Mouse (Mus musculus): ENCODE data around the gene Dennd4a. TPM values are rescaled to one million over a fixed set of nuclear protein-coding genes. Genes with fewer than 3 reads are reported as not detected.
A peak's percentile ranks its signal among the peaks of the same experiment; 100 is the strongest.

Dennd4a gene
- polyA plus RNA-seq, 1 experiment from 2014 or later: 7.6 TPM

DNA sequence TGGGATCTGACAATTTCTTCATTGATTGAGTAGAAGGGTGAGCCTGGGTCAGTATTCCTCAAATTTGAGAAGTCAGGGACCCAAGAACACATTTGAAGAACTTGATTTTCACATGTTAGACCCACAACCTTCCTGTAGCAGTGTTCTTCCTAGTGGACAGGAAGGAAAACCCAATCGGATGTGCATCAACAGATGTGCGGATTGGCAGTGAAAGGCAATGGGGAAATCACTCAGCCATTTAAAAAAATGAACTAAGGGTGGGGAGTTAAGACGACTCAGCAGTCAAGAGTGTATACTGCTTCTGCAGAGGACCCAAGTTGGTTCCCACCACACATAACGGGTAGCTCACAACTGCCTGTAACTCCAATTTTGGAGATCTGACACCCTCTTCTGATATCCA, 35.6 kb upstream of the Dennd4a start:
- Histone ChIP-seq H3K27me3 (no peaks in the 10 kb centered on the region), H3K9ac (no peak overlapping the region), H3K36me3 (no peaks in the 10 kb centered on the region), H3K9me3 (no peaks in the 10 kb centered on the region), H3K27ac (no peak overlapping the region), H3K4me1 (no peaks in the 10 kb centered on the region), H3K4me2 (no peak overlapping the region), H3K4me3 (no peak overlapping the region)
- ATAC-seq (ENCODE audit: insufficient number of reproducible peaks, low FRiP score, low TSS enrichment, low read depth): no peak
- 76% methylated on average over 4 of the region's 4 CpGs for WGBS

GRCm38 (mm10) chr9:64777441-64777987, 33.6 kb upstream of the Dennd4a start:
- Histone ChIP-seq H3K27me3 (no peaks in the 10 kb centered on the region), H3K27ac (no peak overlapping the region), H3K9ac (no peak overlapping the region), H3K4me1 (no peaks in the 10 kb centered on the region), H3K4me2 (no peak overlapping the region), H3K9me3 (no peaks in the 10 kb centered on the region), H3K4me3 (no peak overlapping the region), H3K36me3 (no peaks in the 10 kb centered on the region)
- 83% methylated on average over 4 of the region's 4 CpGs for WGBS
- ATAC-seq (ENCODE audit: insufficient number of reproducible peaks, low FRiP score, low TSS enrichment, low read depth): no peak

- H3K9ac ChIP-seq: no peak overlapping the region
- no peak overlapping the region for H3K27ac ChIP-seq
- no peaks in the 10 kb centered on the region for H3K9me3 ChIP-seq
- H3K27me3 ChIP-seq: no peaks in the 10 kb centered on the region
- no peak overlapping the region for H3K4me3 ChIP-seq
- ATAC-seq (ENCODE audit: insufficient number of reproducible peaks, low FRiP score, low TSS enrichment, low read depth): no peak
- WGBS: 88% methylated on average over 1 of the region's 1 CpGs
- no peaks in the 10 kb centered on the region for H3K36me3 ChIP-seq
- H3K4me1 ChIP-seq: no peaks in the 10 kb centered on the region
- H3K4me2 ChIP-seq: no peak overlapping the region
These were observed 33.0 kb upstream of the Dennd4a start for GRCm38 (mm10) chr9:64778151-64778550.

- no peaks in the 10 kb centered on the region for H3K4me1 ChIP-seq
- no peaks in the 10 kb centered on the region for H3K27me3 ChIP-seq
- H3K27ac ChIP-seq: no peak overlapping the region
- ATAC-seq (ENCODE audit: insufficient number of reproducible peaks, low FRiP score, low TSS enrichment, low read depth): no peak
- H3K36me3 ChIP-seq: no peaks in the 10 kb centered on the region
- H3K9ac ChIP-seq: no peak overlapping the region
- H3K9me3 ChIP-seq: no peaks in the 10 kb centered on the region
- H3K4me3 ChIP-seq: no peak overlapping the region
- H3K4me2 ChIP-seq: no peak overlapping the region
- WGBS: 40% methylated on average over 7 of the region's 7 CpGs
These were observed 31.5 kb upstream of the Dennd4a start for GRCm38 (mm10) chr9:64779628-64780027.

DNA sequence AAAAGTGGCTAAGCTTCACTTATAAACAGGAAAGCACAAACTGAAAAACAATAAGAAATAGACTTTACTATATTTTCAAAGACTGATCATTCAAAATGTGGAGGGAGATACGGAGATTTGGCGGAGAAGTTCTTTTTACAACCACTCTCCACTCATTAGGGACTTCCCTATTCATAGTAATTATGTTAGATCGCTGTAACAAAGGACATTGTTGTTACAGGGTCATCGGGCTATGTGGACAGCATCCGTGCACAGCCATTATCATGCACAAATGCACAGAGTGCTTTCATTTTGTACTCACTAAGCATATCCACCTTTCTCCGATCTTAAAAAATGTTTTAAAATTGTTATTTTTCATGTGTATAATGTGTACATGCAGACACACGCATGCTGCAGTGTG, 27.6 kb upstream of the Dennd4a start:
- WGBS: 85% methylated on average over 7 of the region's 7 CpGs

GRCm38 (mm10) chr9:64784841-64785240, 26.3 kb upstream of the Dennd4a start:
- no peak overlapping the region for H3K4me3 ChIP-seq
- no peak overlapping the region for H3K9ac ChIP-seq
- no peak for ATAC-seq (ENCODE audit: insufficient number of reproducible peaks, low FRiP score, low TSS enrichment, low read depth)
- no peak overlapping the region for H3K4me2 ChIP-seq
- peaks cover 8% of the 10 kb centered on the region; the same call in 1 of the 2 replicates for H3K4me1 ChIP-seq
- H3K9me3 ChIP-seq: no peaks in the 10 kb centered on the region
- H3K36me3 ChIP-seq: no peaks in the 10 kb centered on the region
- H3K27ac ChIP-seq: no peak overlapping the region; the same call in 1 of the 2 replicates
- WGBS: 30% methylated on average over 4 of the region's 4 CpGs
- no peaks in the 10 kb centered on the region for H3K27me3 ChIP-seq

More for the DNA sequence above, 27.6 kb upstream of the Dennd4a start:
- H3K9me3 ChIP-seq: no peaks in the 10 kb centered on the region
- no peak overlapping the region for H3K4me3 ChIP-seq
- no peaks in the 10 kb centered on the region for H3K27me3 ChIP-seq
- H3K36me3 ChIP-seq: no peaks in the 10 kb centered on the region
- peaks cover 8% of the 10 kb centered on the region; the same call in 1 of the 2 replicates for H3K4me1 ChIP-seq
- no peak for ATAC-seq (ENCODE audit: insufficient number of reproducible peaks, low FRiP score, low TSS enrichment, low read depth)
- H3K4me2 ChIP-seq: no peak overlapping the region
- no peak overlapping the region for H3K9ac ChIP-seq
- no peak overlapping the region for H3K27ac ChIP-seq

DNA sequence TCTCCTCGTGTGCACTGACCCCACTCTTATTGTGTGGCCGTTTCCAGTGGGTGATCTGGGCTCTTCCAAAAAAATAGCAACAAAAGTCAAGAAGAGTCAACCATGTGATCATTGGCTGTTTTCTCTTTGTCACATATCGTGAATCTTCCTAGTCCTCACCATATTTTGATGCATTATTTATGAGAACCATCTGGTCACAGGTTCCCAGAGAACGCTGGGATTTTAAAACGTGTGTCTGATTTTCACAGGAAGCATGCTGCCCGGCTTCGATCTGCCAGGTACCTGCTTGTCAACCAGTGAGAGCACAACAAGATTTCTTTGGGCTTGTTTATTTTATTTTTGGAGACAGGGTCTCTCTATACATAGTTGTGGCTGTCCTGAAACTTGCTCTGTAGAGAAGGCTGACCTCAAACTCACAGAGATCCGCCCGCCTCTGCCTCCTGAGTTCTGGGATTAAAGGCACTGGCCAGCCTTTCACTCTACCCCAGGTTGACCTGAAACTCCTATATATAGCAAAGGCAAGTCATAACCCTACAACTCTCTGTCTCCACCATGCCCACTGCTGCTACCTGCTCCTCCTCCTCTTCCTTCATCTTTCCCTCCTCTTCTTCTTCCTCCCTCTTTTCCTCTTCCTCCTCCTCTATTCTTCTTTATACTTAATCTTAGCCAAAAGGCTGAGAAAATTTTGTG, 24.8 kb upstream of the Dennd4a start:
- Histone ChIP-seq H3K4me1 (peaks cover 10% of the 10 kb centered on the region), H3K4me2 (no peak overlapping the region), H3K9ac (no peak overlapping the region), H3K4me3 (no peak overlapping the region), H3K27me3 (no peaks in the 10 kb centered on the region), H3K9me3 (no peaks in the 10 kb centered on the region), H3K27ac (peak overlapping the region; percentile 22; the same call in 1 of the 2 replicates), H3K36me3 (no peaks in the 10 kb centered on the region)
- ATAC-seq (ENCODE audit: insufficient number of reproducible peaks, low FRiP score, low TSS enrichment, low read depth): no peak
- 78% methylated on average over 9 of the region's 9 CpGs for WGBS

DNA sequence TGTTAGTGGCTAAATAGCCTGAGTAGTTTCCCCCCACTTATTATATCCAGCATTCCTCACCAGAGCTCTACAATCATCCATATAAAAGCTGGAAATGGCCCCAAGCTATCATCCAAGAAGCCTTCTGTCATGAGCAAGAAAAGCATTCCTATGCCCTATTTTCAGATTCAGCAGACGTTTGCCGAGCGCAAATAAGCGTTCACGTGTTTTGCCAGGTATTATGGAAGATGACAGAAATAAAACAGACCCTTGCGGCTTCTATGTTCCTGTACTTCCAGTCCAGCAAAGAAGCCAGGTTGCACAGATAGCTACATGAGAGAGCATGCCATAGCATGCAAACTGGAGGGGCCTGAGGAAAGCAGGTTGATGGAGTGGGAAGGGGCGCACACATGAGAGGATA, 23.1 kb upstream of the Dennd4a start:
- H3K27ac ChIP-seq: no peak overlapping the region
- no peak overlapping the region for H3K4me3 ChIP-seq
- no peaks in the 10 kb centered on the region for H3K9me3 ChIP-seq
- no peaks in the 10 kb centered on the region for H3K36me3 ChIP-seq
- H3K4me1 ChIP-seq: peaks cover 10% of the 10 kb centered on the region
- no peak overlapping the region for H3K4me2 ChIP-seq
- WGBS: 63% methylated on average over 7 of the region's 7 CpGs
- H3K27me3 ChIP-seq: no peaks in the 10 kb centered on the region
- no peak overlapping the region for H3K9ac ChIP-seq
- no peak for ATAC-seq (ENCODE audit: insufficient number of reproducible peaks, low FRiP score, low TSS enrichment, low read depth)

GRCm38 (mm10) chr9:64789341-64789761, 21.8 kb upstream of the Dennd4a start:
- Histone ChIP-seq H3K36me3 (no peaks in the 10 kb centered on the region), H3K4me2 (no peak overlapping the region), H3K4me3 (no peak overlapping the region), H3K4me1 (peaks cover 15% of the 10 kb centered on the region), H3K9ac (no peak overlapping the region), H3K27me3 (no peaks in the 10 kb centered on the region), H3K27ac (no peak overlapping the region), H3K9me3 (no peaks in the 10 kb centered on the region)
- 68% methylated on average over 13 of the region's 13 CpGs for WGBS
- no peak for ATAC-seq (ENCODE audit: insufficient number of reproducible peaks, low FRiP score, low TSS enrichment, low read depth)

- Histone ChIP-seq H3K4me3 (no peak overlapping the region), H3K9me3 (no peaks in the 10 kb centered on the region), H3K27me3 (no peaks in the 10 kb centered on the region), H3K4me1 (peaks cover 16% of the 10 kb centered on the region), H3K4me2 (no peak overlapping the region), H3K36me3 (no peaks in the 10 kb centered on the region), H3K27ac (no peak overlapping the region), H3K9ac (no peak overlapping the region)
- no peak for ATAC-seq (ENCODE audit: insufficient number of reproducible peaks, low FRiP score, low TSS enrichment, low read depth)
- WGBS: 71% methylated on average over 10 of the region's 10 CpGs
These were observed 21.2 kb upstream of the Dennd4a start for GRCm38 (mm10) chr9:64789887-64790400.

DNA sequence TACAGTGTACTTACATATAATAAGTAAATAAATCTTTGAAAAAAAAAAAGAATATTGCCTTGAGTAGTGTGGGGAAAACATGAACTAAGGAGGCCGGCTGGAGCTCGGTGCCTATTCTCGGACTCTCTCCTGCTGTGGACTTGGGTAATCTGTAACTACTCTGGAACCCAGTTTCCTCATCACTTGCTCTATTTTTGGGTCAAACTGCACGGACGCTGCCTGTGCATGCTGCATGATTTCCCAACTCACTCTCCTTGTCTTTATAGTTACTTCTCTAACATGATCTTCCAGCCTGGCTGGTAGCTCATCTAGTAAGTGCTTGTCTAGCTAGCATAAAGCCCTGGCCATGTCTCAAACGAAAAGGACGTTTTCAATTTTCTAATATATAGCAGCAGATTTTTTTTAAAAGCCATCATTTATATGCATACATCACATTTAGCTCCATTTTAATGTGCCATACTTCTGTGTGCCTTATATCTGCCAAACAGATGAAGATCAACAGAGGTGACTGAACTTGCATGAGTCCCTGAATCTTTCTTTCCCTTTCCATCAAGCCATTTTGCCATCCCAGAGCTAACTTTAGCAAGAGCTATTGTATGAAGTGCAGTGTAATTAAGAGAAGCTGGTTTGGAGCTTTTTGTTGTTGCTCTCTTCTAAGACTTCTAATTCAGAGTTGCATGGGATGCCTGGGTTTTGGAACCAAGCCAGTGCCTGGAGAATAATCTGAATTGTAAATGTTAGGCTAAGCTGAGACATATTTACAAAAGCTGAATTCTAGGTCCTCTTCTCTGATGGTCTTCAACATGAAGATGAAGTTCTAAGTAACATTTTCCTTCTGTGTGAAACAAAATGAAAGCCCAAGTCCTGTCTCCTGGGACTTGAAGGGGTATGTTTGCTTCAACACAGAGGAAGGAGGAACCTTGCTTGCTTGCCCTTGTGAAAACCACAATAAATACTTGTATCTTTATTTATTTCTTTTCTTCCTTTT, 20.2 kb upstream of the Dennd4a start:
- no peaks in the 10 kb centered on the region for H3K9me3 ChIP-seq
- H3K27ac ChIP-seq: 0 out of 2 replicates have a peak overlapping the region, but pooled peaks have one; percentile 12
- H3K4me1 ChIP-seq: peaks cover 16% of the 10 kb centered on the region
- no peaks in the 10 kb centered on the region for H3K36me3 ChIP-seq
- H3K4me2 ChIP-seq: no peak overlapping the region
- no peak overlapping the region for H3K4me3 ChIP-seq
- ATAC-seq (ENCODE audit: insufficient number of reproducible peaks, low FRiP score, low TSS enrichment, low read depth): no peak
- H3K27me3 ChIP-seq: no peaks in the 10 kb centered on the region
- no peak overlapping the region for H3K9ac ChIP-seq
- 78% methylated on average over 7 of the region's 7 CpGs for WGBS

Measured in limb, embryonic 15.5 days (tissue).